Mouse (Mus musculus) kidney, adult 2 months (tissue): ENCODE data around the gene Prss54. TPM values are rescaled to one million over a fixed set of nuclear protein-coding genes. Genes with fewer than 3 reads are reported as not detected.
"Not testable (repeated sequence)": the region's sequence is repeated elsewhere in the genome, so short reads cannot be mapped to it uniquely, and the experiment has no call there.

Source experiments
- DNase-seq: peaks from one replicate; pipeline ENCODE4 v3.0.0; 2021
- H3K27ac ChIP-seq: fragments of 200-500 bp; 2 replicates; pipeline ENCODE4 v1.5.1; 2012; ENCODE audit warnings: low read depth, low read length, control low read depth, inconsistent platforms; ENCODE audit not compliant: insufficient read depth
- H3K27me3 ChIP-seq: fragments of 200-500 bp; replicated peaks from 2 replicates; pipeline ENCODE4 v1.6.1; 2012; ENCODE audit warnings: mild to moderate bottlenecking, moderate library complexity, low read length, inconsistent platforms; ENCODE audit not compliant: control insufficient read depth, insufficient read depth
- H3K36me3 ChIP-seq: fragments of 200-500 bp; 2 replicates; pipeline ENCODE4 v1.6.1; 2012; ENCODE audit warnings: mild to moderate bottlenecking, moderate library complexity, low read length, inconsistent platforms; ENCODE audit not compliant: control insufficient read depth, insufficient read depth
- H3K4me1 ChIP-seq: fragments of 200-500 bp; 2 replicates; pipeline ENCODE4 v1.6.1; 2011; ENCODE audit warnings: low read length; ENCODE audit not compliant: control insufficient read depth, insufficient read depth
- H3K4me3 ChIP-seq: fragments of 200-500 bp; 2 replicates; pipeline ENCODE4 v1.5.1; 2011; ENCODE audit warnings: mild to moderate bottlenecking, low read depth, low read length, control low read depth; ENCODE audit not compliant: insufficient read depth
- CTCF ChIP-seq: fragments of 200-500 bp; conservative IDR thresholded peaks from 2 replicates; pipeline ENCODE4 v1.5.1; 2011; ENCODE audit warnings: low read depth, mild to moderate bottlenecking, control low read depth, low read length, moderate library complexity, mixed read lengths; ENCODE audit not compliant: insufficient read depth, insufficient read length
- POLR2A ChIP-seq: fragments of 200-500 bp; IDR thresholded peaks from one replicate; pipeline ENCODE4 v1.6.1; 2011; ENCODE audit warnings: low read depth, low read length, control low read depth
- WGBS: fragments of 180-500 bp; shearing (Covaris S2); methylation state at CpG from one replicate; pipeline ENCODE4 v1.1.7; 2018; 5-methylcytosine and 5-hydroxymethylcytosine counted together
- polyA plus RNA-seq: library from polyadenylated mRNA; depleted of rRNA; stranded (reverse); fragments of >200 nt; gene quantifications from 2 replicates; pipeline ENCODE4 v1.2.3, GENCODE M21; 2012

The Prss54 gene
- polyA plus RNA-seq, 1 experiment: not detected

- no peak overlapping the region for H3K27ac ChIP-seq
- H3K4me3 ChIP-seq: no peak overlapping the region
- no peaks in the 10 kb centered on the region for H3K36me3 ChIP-seq
- TF ChIP-seq POLR2A: no peak
- TF ChIP-seq CTCF: no peak
- no peaks in the 10 kb centered on the region for H3K27me3 ChIP-seq
- WGBS: 62% methylated on average over 9 of the region's 9 CpGs
- H3K4me1 ChIP-seq: no peaks in the 10 kb centered on the region
- no peak for DNase-seq
These were observed 31.1 kb upstream of the Prss54 start for GRCm38 (mm10) chr8:95607210-95607609.

DNA sequence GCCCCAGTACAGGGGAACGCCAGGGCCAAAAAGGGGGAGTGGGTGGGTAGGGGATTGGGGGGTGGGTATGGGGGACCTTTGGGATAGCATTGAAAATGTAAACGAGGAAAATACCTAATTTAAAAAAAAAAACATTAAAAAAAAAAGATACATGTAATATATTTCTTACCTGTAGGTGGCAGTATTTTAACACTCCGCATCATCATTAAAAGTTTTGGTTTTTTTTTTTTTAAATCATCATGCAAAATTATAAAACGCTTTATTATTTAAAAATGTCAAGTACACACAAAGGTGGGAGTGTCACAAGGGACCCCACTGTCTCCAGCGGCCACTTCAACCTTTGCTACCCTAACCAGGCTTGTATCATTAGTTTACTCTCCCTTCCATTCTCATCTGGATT is 30.4 kb upstream of the Prss54 start:
- not testable (repeated sequence) for H3K27ac ChIP-seq, H3K36me3 ChIP-seq, H3K4me1 ChIP-seq, H3K27me3 ChIP-seq, DNase-seq, H3K4me3 ChIP-seq
- TF ChIP-seq CTCF: 0 out of 2 replicates have a peak, but pooled peaks have one; percentile 0
- 15% methylated on average over 4 of the region's 5 CpGs for WGBS

DNA sequence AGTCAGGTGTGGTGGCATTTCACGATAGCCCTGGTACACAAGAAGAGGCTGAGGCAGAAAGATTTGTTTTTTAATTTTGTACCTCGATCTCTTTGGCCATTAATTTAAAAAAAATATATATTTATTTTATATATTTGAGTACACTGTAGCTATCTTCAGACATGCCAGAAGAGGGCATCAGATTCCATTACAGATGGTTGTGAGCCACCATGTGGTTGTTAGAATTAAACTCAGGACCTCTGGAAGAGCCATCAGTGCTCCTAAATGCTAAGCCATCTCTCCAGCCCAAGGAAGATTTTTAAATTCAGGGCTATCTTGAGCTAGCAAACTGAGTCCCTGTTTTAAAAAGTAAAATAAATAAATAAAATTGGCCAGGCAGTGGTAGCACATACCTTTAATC is 26.0 kb upstream of the Prss54 start:
- no peak for TF ChIP-seq POLR2A
- no peak for TF ChIP-seq CTCF
- H3K4me3 ChIP-seq: no peak overlapping the region
- DNase-seq: no peak
- no peaks in the 10 kb centered on the region for H3K27me3 ChIP-seq
- H3K27ac ChIP-seq: no peak overlapping the region
- H3K4me1 ChIP-seq: no peaks in the 10 kb centered on the region
- WGBS: 73% methylated on average over 2 of the region's 2 CpGs
- no peaks in the 10 kb centered on the region for H3K36me3 ChIP-seq

- 80% methylated on average over 15 of the region's 15 CpGs for WGBS
- H3K4me3 ChIP-seq: no peak overlapping the region
- no peak overlapping the region for H3K27ac ChIP-seq
- no peaks in the 10 kb centered on the region for H3K4me1 ChIP-seq
- H3K27me3 ChIP-seq: no peaks in the 10 kb centered on the region
- no peak for DNase-seq
- no peak for TF ChIP-seq POLR2A
- TF ChIP-seq CTCF: no peak
- H3K36me3 ChIP-seq: no peaks in the 10 kb centered on the region
These were observed 25.2 kb upstream of the Prss54 start for GRCm38 (mm10) chr8:95601306-95601705.

- no peak overlapping the region for H3K4me3 ChIP-seq
- peak; percentile 67 for TF ChIP-seq CTCF
- TF ChIP-seq POLR2A: no peak
- H3K27me3 ChIP-seq: no peaks in the 10 kb centered on the region
- H3K36me3 ChIP-seq: no peaks in the 10 kb centered on the region
- H3K4me1 ChIP-seq: no peaks in the 10 kb centered on the region
- WGBS: 10% methylated on average over 11 of the region's 11 CpGs
- H3K27ac ChIP-seq: no peak overlapping the region
- DNase-seq: peak; percentile 28
These were observed 23.7 kb upstream of the Prss54 start for GRCm38 (mm10) chr8:95599861-95600260.

DNA sequence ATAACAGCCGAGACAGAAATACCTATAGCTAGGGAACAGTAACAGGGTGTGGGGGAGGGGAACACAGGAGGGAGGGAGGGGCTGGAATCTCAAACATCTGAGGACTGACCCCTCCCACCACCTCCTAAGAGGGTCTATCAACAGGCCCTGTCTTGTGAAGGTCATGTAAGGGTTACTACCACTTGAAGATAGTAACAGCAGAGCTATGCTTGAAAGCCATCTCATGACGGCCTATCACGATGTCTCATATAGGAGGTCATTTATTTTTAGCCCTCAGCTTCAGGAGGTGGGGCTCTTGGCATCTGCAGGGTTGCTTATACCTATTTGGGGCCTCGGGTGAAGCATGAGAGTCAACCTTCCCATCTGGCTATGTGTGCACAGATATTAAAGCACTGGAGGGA is 20.7 kb upstream of the Prss54 start:
- DNase-seq: no peak
- Histone ChIP-seq H3K4me1 (no peaks in the 10 kb centered on the region), H3K4me3 (no peak overlapping the region), H3K27me3 (no peaks in the 10 kb centered on the region), H3K36me3 (no peaks in the 10 kb centered on the region), H3K27ac (no peak overlapping the region)
- TF ChIP-seq POLR2A: no peak
- no peak for TF ChIP-seq CTCF
- 61% methylated on average over 4 of the region's 4 CpGs for WGBS

DNA sequence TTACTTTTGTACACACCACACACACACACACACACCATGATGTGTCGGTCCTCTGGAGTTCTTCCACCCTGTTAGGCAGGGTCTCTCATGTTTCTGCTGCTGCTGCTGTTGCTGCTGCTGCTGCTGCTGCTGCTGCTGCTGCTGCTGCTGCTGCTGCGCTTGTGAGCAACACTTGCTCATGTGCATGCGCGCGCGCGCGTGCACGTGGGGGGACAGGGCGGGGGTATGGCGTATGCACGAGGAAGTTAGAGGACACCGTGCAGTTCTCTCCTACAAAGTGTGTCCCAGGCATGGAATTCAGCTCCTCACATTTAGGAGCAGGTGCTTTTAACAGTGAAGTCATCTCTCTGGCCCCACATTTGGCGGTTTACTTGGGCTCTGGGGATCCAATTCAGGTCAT is 19.0 kb upstream of the Prss54 start:
- TF ChIP-seq CTCF (no peak), POLR2A (no peak)
- no peak overlapping the region for H3K4me3 ChIP-seq
- no peaks in the 10 kb centered on the region for H3K27me3 ChIP-seq
- 86% methylated on average over 14 of the region's 14 CpGs for WGBS
- H3K27ac ChIP-seq: no peak overlapping the region
- DNase-seq: no peak
- no peaks in the 10 kb centered on the region for H3K4me1 ChIP-seq
- no peaks in the 10 kb centered on the region for H3K36me3 ChIP-seq

DNA sequence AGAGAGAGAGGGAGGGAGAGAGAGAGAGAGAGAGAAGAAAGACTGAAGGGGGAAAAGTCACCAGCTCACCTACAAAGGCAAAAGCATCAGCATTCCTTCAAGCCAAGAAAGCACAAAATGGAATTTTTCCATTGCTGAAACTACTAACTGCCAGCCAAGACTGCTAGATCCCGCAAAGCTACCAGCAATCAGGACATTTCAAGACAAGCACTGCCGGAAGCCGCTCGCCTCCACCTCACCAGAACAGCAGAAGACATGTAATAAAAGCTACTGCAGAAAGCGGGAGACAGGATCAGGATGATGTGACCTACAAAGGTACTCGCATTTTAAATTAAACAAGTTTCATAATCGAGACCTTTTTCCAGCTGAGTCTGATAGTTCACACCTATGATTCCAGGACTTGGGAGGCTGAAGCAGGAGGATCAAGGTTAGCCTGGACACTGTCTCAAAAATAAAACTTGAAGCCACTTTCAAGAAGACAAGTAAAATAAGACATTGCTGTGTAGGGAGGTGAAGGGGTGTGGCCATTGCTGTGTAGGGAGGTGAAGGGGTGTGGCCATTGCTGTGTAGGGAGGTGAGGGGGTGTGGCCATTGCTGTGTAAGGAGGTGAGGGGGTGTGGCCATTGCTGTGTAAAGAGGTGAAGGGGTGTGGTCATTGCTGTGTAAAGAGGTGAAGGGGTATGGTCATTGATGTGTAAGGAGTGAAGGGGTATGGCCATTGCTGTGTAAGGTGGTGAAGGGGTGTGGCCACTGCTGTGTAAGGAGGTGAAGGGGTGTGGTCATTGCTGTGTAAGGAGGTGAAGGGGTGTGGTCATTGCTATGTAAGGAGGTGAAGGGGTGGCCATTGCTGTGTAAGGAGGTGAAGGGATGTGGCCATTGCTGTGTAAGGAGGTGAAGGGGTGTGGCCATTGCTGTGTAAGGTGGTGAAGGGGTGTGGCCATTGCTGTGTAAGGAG is 17.6 kb upstream of the Prss54 start:
- DNase-seq: no peak
- TF ChIP-seq POLR2A: no peak
- no peak for TF ChIP-seq CTCF
- no peaks in the 10 kb centered on the region for H3K27me3 ChIP-seq
- no peak overlapping the region for H3K4me3 ChIP-seq
- no peak overlapping the region for H3K27ac ChIP-seq
- 85% methylated on average over 7 of the region's 7 CpGs for WGBS
- H3K4me1 ChIP-seq: no peaks in the 10 kb centered on the region
- no peaks in the 10 kb centered on the region for H3K36me3 ChIP-seq
